Mouse (Mus musculus): ENCODE measurements around the gene Apoc3.

Apoc3 gene

GRCm38 (mm10) chr9:46196699-46197169 is 38.7 kb downstream of the Apoc3 start:
- in situ Hi-C loops (cut with MseI, MboI) = no loop called here

DNA sequence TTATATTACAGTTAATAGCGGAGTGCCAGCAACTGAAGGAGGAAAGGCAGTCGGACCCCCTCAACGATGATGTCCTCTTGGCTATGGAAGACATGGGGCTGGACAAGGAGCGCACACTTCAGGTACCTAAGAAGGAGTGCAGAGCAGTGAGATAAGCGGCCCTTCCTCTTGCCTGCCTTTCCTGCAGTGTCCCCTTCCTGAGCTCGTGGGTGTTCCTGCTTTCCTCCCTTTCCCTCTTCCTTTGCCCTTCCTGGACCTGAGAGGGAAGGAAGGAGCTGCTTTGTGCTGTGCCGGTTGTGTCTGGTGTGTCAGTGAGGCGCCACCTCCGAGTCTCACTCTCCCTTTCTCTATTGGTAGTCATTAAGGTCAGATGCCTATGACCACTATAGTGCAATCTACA is 40.6 kb downstream of the Apoc3 start:
- in situ Hi-C loops (cut with MseI, MboI) = no loop called here

GRCm38 (mm10) chr9:46192642-46193041 is 42.8 kb downstream of the Apoc3 start:
- in situ Hi-C loops (cut with MseI, MboI) = no loop called here

DNA sequence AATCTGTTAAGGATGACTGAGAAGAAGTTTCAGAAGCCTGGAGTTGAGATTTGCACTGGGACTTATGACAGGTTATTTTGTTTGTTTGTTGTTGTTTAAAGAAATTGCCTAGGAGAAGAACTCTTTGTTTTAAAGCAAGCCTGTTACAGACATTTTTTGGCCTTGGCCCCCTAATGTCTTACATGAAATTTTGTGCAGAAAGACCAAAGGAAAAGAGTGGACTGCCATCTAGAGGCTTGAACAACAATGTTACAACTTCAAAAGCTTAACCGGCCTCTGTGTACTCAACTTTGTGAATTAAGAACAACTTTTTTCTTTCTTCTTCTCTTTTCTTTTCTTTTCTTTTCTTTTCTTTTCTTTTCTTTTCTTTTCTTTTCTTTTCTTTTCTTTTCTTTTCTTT is 43.8 kb downstream of the Apoc3 start:
- in situ Hi-C loops (cut with MseI, MboI) = no loop called here

DNA sequence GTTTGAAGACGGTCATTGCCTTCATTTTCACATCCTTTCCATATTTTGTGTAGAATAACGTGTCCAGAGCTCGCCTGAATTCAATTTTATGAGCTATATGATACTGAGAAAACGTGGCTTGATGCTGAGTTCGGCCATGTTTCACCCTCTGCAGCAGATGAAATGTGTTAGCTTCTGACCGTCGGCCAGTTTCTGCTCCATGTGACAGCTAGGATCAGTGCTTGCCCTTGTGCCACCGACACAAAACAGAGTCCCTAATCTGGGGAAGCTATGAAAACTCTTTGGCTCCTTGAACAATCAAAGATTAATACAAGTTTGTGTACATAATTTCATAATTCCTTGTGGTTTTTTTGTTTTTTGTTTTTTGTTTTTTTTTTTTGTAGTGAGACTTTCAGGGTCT is 44.2 kb downstream of the Apoc3 start:
- in situ Hi-C loops (cut with MseI, MboI) = no loop called here

DNA sequence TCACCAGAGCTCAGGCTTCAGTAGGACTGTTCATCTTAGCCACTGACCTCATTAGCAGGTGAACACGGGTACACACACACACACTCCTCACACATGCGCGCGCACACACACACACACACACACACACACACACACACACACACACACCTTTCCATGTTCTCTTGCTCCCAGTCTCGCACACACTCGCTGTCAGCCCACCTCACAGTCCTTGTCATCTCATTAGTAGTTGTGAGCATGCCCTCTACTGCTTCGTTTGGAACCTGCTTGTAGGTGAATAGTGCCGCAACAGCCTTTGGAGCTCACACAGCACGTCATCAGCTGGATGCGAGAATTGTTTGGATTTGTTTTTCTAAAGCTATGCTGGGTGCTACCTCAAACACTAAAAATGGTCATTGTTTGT is 46.1 kb downstream of the Apoc3 start:
- in situ Hi-C loops (cut with MseI, MboI) = loop anchor here (5.0 to 10.0 kb wide), 2 partner anchors 185 to 187 kb away; no protein-coding TSS in a partner anchor

DNA sequence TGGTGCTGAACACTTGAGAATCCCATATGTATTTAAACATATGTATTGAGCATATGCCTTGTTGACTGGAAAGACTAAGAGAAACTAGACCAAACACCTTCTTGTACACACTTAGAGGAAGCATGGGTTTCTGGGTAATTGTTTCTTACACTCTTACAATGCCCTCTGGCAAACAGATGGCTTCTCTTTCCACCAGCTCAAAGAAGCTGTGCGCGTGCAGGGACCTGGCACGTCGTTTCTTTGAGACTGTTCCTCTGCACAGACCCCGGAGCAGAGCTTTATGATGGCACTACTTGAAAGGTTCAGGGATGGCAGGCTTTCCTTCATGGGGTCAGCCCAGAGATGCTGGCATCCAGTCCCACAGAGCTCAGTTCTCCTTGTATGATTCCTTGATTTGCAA is 46.5 kb downstream of the Apoc3 start:
- in situ Hi-C loops (cut with MseI, MboI) = loop anchor here (5.0 to 10.0 kb wide), 2 partner anchors 184 to 187 kb away; no protein-coding TSS in a partner anchor

DNA sequence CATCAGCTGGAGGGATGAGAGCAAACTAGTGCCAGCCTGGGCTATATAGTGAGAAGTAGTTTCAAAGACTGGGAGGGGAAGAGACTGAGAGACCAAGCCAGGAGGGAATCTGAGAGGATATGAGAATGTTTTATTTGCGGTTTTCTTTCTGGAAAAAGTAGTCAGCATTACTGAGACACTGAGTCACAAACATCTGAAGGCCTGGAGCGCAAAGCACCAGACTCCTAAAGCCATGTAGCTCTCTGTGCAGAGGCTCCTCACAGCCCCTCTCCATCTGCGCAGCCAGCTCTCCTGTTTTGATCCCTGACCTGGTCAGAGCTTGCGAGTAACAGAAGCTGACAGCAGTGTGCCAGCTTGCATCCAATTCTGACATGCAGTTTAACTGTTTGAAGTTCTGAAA is 47.1 kb downstream of the Apoc3 start:
- in situ Hi-C loops (cut with MseI, MboI) = loop anchor here (5.0 to 10.0 kb wide), 2 partner anchors 184 to 186 kb away; no protein-coding TSS in a partner anchor

DNA sequence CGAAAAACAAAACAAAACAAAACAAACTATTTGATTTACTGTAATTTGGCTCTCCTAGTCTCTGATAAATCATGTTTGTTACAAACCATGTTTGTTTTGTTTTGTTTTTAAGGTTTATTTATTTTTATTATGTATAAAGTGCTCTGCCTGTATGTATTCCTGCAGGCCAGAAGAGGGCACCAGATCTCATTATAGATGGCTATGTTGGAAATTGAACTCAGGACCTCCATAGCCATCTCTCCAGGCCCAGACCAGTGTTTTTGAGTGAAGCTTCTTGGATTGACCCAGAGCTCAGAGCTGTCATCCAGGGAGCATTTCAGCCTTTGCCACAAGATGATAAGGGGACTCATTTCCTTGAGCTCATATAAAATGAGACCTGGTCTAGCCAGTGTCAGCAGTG is 49.0 kb downstream of the Apoc3 start:
- in situ Hi-C loops (cut with MseI, MboI) = loop anchor here (5.0 to 10.0 kb wide), 2 partner anchors 182 to 184 kb away; no protein-coding TSS in a partner anchor

- in situ Hi-C loops (cut with MseI, MboI) = loop anchor here (5.0 to 10.0 kb wide), 2 partner anchors 180 to 183 kb away; no protein-coding TSS in a partner anchor
These were observed 50.2 kb downstream of the Apoc3 start for GRCm38 (mm10) chr9:46185191-46185590.

GRCm38 (mm10) chr9:46184542-46184941 is 50.9 kb downstream of the Apoc3 start:
- in situ Hi-C loops (cut with MseI, MboI) = loop anchor here in 1 of 2 experiments (10.0 kb wide), 1 partner anchor 180 kb away; no protein-coding TSS in a partner anchor
